ENCODE assay signal across 29 mouse cellular contexts in the genomic region with DNA sequence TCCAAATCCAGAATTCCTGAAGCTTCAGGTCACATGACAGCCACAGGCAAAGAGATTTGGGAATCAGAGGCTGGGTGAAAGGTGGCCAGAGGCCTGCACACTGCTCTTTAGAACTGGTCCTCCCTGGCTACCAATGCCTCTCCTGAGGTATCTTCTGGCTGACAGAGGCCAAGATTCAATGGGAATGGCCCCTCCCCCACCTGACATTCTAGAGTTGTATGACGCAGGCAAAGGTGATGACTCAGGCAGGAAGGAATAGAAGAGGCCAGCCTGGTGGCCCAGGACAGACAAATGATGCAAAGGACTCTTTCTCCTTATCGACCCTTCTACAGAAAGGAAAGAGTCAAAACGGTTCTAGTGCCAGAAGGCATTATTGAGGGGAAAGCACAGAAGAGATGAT. TPM values are rescaled to one million over a fixed set of nuclear protein-coding genes. Genes with fewer than 3 reads are reported as not detected.
DNase-seq lines count a peak whose midpoint lies in the region; TF ChIP-seq lines count a peak whose summit lies in the region.
"Had no signal": no experiment of that assay in that cellular context is flagged by ENCODE, and none has a peak within 500 bp of the region (broad histone marks: within the 10 kb centered on the region; RNA-seq: fewer than 3 reads in every experiment).

No protein-coding gene starts in this region.

- H3K4me3 ChIP-seq in gastrocnemius, adult 2 months, result no peak overlapping the region
- H3K4me3 ChIP-seq: embryonic facial prominence, embryonic 10.5 days; embryonic facial prominence, embryonic 13.5 days; erythroblast, embryonic 14.5 days; forebrain, embryonic 12.5 days; forebrain, embryonic 15.5 days; heart, adult 2 months; heart, embryonic 10.5 days; hindbrain, embryonic 12.5 days; hindbrain, embryonic 15.5 days; kidney, embryonic 15.5 days had no signal

- TF ChIP-seq CTCF in gastrocnemius, adult 2 months (IDR thresholded peaks at IDR 0.05), result no peak

- DNase-seq in adrenal gland, postnatal 14 days, result peak; percentile 50
- DNase-seq in adrenal gland, postnatal 4 days (ENCODE audit: low spot score in 2 of 2), result no peak
- DNase-seq in gastrocnemius, adult 2 months, result peak; percentile 56
- no peak for DNase-seq in gastrocnemius, postnatal 10 days
- peak; percentile 49 for DNase-seq in NIH3T3 (ENCODE audit: low read depth)
- no peak for DNase-seq in right cerebral cortex, postnatal 25 days
- no peak for DNase-seq in kidney, adult 18-20 months
- DNase-seq: B cell, adult 2 months; cerebellum, adult 11 months; cerebellum, adult 9-11 months; cerebellum, postnatal 25 days; embryo, embryonic 11 days; gastrocnemius, postnatal 25 days; heart, adult 2 months; kidney, adult 8-10 months had no signal

- intact Hi-C loops in gastrocnemius, adult 2 months (cut with DNase I), result no loop called here

- peak overlapping the region; percentile 64 for H3K27ac ChIP-seq in gastrocnemius, adult 2 months
- H3K27ac ChIP-seq: embryonic facial prominence, embryonic 10.5 days; embryonic facial prominence, embryonic 13.5 days; forebrain, embryonic 12.5 days; forebrain, embryonic 15.5 days; heart, adult 2 months; heart, embryonic 10.5 days; hindbrain, embryonic 12.5 days; hindbrain, embryonic 15.5 days; kidney, embryonic 15.5 days had no signal

RNA-seq across cellular contexts. Expression of gene Myog, which starts 1.6 kb away (rescaled TPM):
- total RNA-seq in adrenal gland, postnatal 14 days (2021), result not detected in 2 replicates
- 1 to 10 TPM; 1.8 to 3.4 TPM for total RNA-seq in adrenal gland, postnatal 4 days (2021)
- total RNA-seq in gastrocnemius, adult 2 months (2021), result 10 to 100 TPM; 11.6 to 34.5 TPM
- 100 to 1,000 TPM; 135 to 142 TPM for total RNA-seq in gastrocnemius, postnatal 10 days (2021)
- total RNA-seq: CH12.LX; G1E; granulocyte monocyte progenitor cell, adult 5-6 weeks; heart, adult 2 months; heart, postnatal 25 days; hematopoietic stem cell, adult 5-6 weeks had no signal

RNA-seq across cellular contexts. Expression of gene Ppfia4, which starts 44.5 kb away (rescaled TPM):
- 0.67 and 1.6 TPM in 2 replicates for total RNA-seq in adrenal gland, postnatal 14 days (2021)
- total RNA-seq in adrenal gland, postnatal 4 days (2021), result 1 to 10 TPM; 2.9 to 3.5 TPM
- total RNA-seq in gastrocnemius, adult 2 months (2021), result under 1 TPM; 0.42 to 0.46 TPM
- total RNA-seq in gastrocnemius, postnatal 10 days (2021), result 10 to 100 TPM; 11.2 to 13.7 TPM

RNA-seq across cellular contexts. Expression of gene Adora1, which starts 53.0 kb away (rescaled TPM):
- total RNA-seq in adrenal gland, postnatal 14 days (2021), result 78.9 and 91.9 TPM in 2 replicates
- 100 to 1,000 TPM in 1 of 2 experiments, 10 to 100 TPM in 1; 88.6 to 106 TPM for total RNA-seq in adrenal gland, postnatal 4 days (2021)
- under 1 TPM; 0.20 to 0.31 TPM for total RNA-seq in gastrocnemius, adult 2 months (2021)
- under 1 TPM; 0.90 to 0.96 TPM for total RNA-seq in gastrocnemius, postnatal 10 days (2021)
- total RNA-seq: CH12.LX; granulocyte monocyte progenitor cell, adult 5-6 weeks had no signal

Comparison
In these comparisons a context has a peak if more than half of its experiments do, and no peak if none do; other contexts are left out.
1. DNase-seq: peak in adrenal gland, postnatal 14 days (single experiment), gastrocnemius, adult 2 months (single experiment) and NIH3T3 (single experiment); none in adrenal gland, postnatal 4 days (0 of 2), gastrocnemius, postnatal 10 days (single experiment), right cerebral cortex, postnatal 25 days (single experiment) and kidney, adult 18-20 months (single experiment).
2. RNA of gene Adora1, which starts 53.0 kb away (total RNA-seq): 88.6 to 106 TPM in adrenal gland, postnatal 4 days and 78.9 to 91.9 TPM in adrenal gland, postnatal 14 days; 0.90 to 0.96 TPM in gastrocnemius, postnatal 10 days and 0.20 to 0.31 TPM in gastrocnemius, adult 2 months; every median in the first group is over 10 times any median in the second.